Mouse (Mus musculus) heart, postnatal 0 days (tissue): ENCODE results near the gene Sdf4.

Experiments used
- CTCF ChIP-seq: IDR thresholded peaks from 2 replicates; pipeline ENCODE4 v1.5.1; 2016; ENCODE audit warnings: antibody characterized with exemption, control low read depth, low read depth
- EP300 ChIP-seq: IDR thresholded peaks from 2 replicates; pipeline ENCODE4 v1.6.1; 2016; ENCODE audit warnings: antibody characterized with exemption, low read depth

GRCm38 (mm10) chr4:155992906-155993547 is 355 bp downstream of the Sdf4 start:
- TF ChIP-seq CTCF = no peak
- TF ChIP-seq EP300 = no peak; the same call in 1 of the 2 replicates
